Mouse (Mus musculus): Measurements from ENCODE around the gene Ttc7b.

Ttc7b gene

GRCm38 (mm10) chr12:100520794-100521186 is at the start of gene Ttc7b:
Gene Ttc7b (minus strand): TSS chr12:100520826.
- peak; percentile 52 to 63 for DNase-seq (ENCODE audit: low spot score in 2 of 2)

- no peak for DNase-seq (ENCODE audit: low spot score in 2 of 2)
Observed at GRCm38 (mm10) chr12:100568831-100569230, 48.2 kb upstream of the Ttc7b start.

- DNase-seq (ENCODE audit: low spot score in 2 of 2): no peak
Observed at GRCm38 (mm10) chr12:100568105-100568504, 47.5 kb upstream of the Ttc7b start.

- no peak for DNase-seq (ENCODE audit: low spot score in 2 of 2)
Observed at GRCm38 (mm10) chr12:100567627-100568026, 47.0 kb upstream of the Ttc7b start.

- no peak for DNase-seq (ENCODE audit: low spot score in 2 of 2)
Observed at GRCm38 (mm10) chr12:100553675-100554074, 33.0 kb upstream of the Ttc7b start.

GRCm38 (mm10) chr12:100551972-100552371 is 31.3 kb upstream of the Ttc7b start:
- DNase-seq (ENCODE audit: low spot score in 2 of 2): no peak

- no peak for DNase-seq (ENCODE audit: low spot score in 2 of 2)
Observed at GRCm38 (mm10) chr12:100544194-100544567, 23.6 kb upstream of the Ttc7b start.

- no peak for DNase-seq (ENCODE audit: low spot score in 2 of 2)
Observed at GRCm38 (mm10) chr12:100543437-100544193, 23.0 kb upstream of the Ttc7b start.

GRCm38 (mm10) chr12:100542494-100542893 is 21.9 kb upstream of the Ttc7b start:
- DNase-seq (ENCODE audit: low spot score in 2 of 2): no peak

GRCm38 (mm10) chr12:100542076-100542475 is 21.4 kb upstream of the Ttc7b start:
- DNase-seq (ENCODE audit: low spot score in 2 of 2): no peak

- peak in 1 of 2 experiments; percentile 35 for DNase-seq (ENCODE audit: low spot score in 2 of 2)
Observed at GRCm38 (mm10) chr12:100539158-100539714, 18.6 kb upstream of the Ttc7b start.

GRCm38 (mm10) chr12:100538445-100539157 is 18.0 kb upstream of the Ttc7b start:
- DNase-seq (ENCODE audit: low spot score in 2 of 2): peak; percentile 59 to 70

GRCm38 (mm10) chr12:100537091-100537490 is 16.5 kb upstream of the Ttc7b start:
- no peak for DNase-seq (ENCODE audit: low spot score in 2 of 2)

GRCm38 (mm10) chr12:100535028-100535427 is 14.4 kb upstream of the Ttc7b start:
- DNase-seq (ENCODE audit: low spot score in 2 of 2): no peak

- peak; percentile 48 to 79 for DNase-seq (ENCODE audit: low spot score in 2 of 2)
Observed at GRCm38 (mm10) chr12:100534028-100534427, 13.4 kb upstream of the Ttc7b start.

GRCm38 (mm10) chr12:100533209-100533608 is 12.6 kb upstream of the Ttc7b start:
- no peak for DNase-seq (ENCODE audit: low spot score in 2 of 2)

GRCm38 (mm10) chr12:100531740-100532139 is 11.1 kb upstream of the Ttc7b start:
- DNase-seq (ENCODE audit: low spot score in 2 of 2): no peak

GRCm38 (mm10) chr12:100530871-100531270 is 10.2 kb upstream of the Ttc7b start:
- no peak for DNase-seq (ENCODE audit: low spot score in 2 of 2)

- no peak for DNase-seq (ENCODE audit: low spot score in 2 of 2)
Observed at GRCm38 (mm10) chr12:100529651-100530050, 9.0 kb upstream of the Ttc7b start.

GRCm38 (mm10) chr12:100529172-100529571 is 8.5 kb upstream of the Ttc7b start:
- DNase-seq (ENCODE audit: low spot score in 2 of 2): peak; percentile 76 to 82

- DNase-seq (ENCODE audit: low spot score in 2 of 2): peak; percentile 25 to 33
Observed at GRCm38 (mm10) chr12:100528246-100528645, 7.6 kb upstream of the Ttc7b start.

- DNase-seq (ENCODE audit: low spot score in 2 of 2): peak; percentile 89 to 91
Observed at GRCm38 (mm10) chr12:100527753-100528152, 7.1 kb upstream of the Ttc7b start.

- DNase-seq (ENCODE audit: low spot score in 2 of 2): no peak
Observed at GRCm38 (mm10) chr12:100527241-100527640, 6.6 kb upstream of the Ttc7b start.

Data from heart, adult 9 months (tissue).